Mouse (Mus musculus): ENCODE results near the gene Ykt6.
"Not testable (repeated sequence)": the region's sequence is repeated elsewhere in the genome, so short reads cannot be mapped to it uniquely, and the experiment has no call there.

DNA sequence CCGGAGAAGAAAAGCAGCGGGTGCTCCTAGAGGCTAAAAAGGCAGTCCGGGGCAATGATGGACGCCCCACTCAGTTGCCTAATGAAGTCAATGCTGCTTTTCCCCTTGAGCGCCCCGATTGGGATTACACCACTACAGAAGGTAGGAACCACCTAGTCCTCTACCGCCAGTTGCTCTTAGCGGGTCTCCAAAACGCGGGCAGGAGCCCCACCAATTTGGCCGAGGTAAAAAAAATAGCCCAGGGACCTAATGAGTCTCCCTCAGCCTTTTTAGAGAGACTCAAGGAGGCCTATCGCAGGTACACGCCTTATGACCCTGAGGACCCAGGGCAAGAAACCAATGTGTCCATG, 52.3 kb downstream of the Ykt6 start:
- not testable (repeated sequence) for TF ChIP-seq POLR2A, CTCF (IDR thresholded peaks at IDR 0.05; ENCODE audit: insufficient read depth, low read depth, low read length)
